Mouse (Mus musculus) G1E (cell line): ENCODE measurements around the gene Rrp12. TPM values are rescaled to one million over a fixed set of nuclear protein-coding genes. Genes with fewer than 3 reads are reported as not detected.

ENCODE experiments used
- ATAC-seq: 2 replicates; pipeline ENCODE4 v1.8.0; 2016; ENCODE audit warnings: mild to moderate bottlenecking; ENCODE audit not compliant: insufficient number of reproducible peaks, poor library complexity, low FRiP score, severe bottlenecking; ENCODE audit errors: extremely low read depth
- DNase-seq: peaks from one replicate; pipeline ENCODE4 v3.0.0; 2012; ENCODE audit warnings: low spot score
- H3K27me3 ChIP-seq: 2 replicates; pipeline ENCODE4 v1.6.1; 2012; ENCODE audit warnings: mild to moderate bottlenecking, low read length, inconsistent platforms; ENCODE audit not compliant: insufficient read depth
- H3K36me3 ChIP-seq: replicated peaks from 2 replicates; pipeline ENCODE3; 2012; ENCODE audit warnings: mild to moderate bottlenecking, inconsistent platforms
- H3K4me1 ChIP-seq: 2 replicates; pipeline ENCODE4 v1.6.1; 2012; ENCODE audit warnings: low read depth, low read length, inconsistent platforms, mixed read lengths; ENCODE audit not compliant: insufficient read depth
- H3K4me3 ChIP-seq: 2 replicates; pipeline ENCODE4 v1.5.1; 2012; ENCODE audit warnings: low read depth, mild to moderate bottlenecking, inconsistent platforms, low read length, moderate library complexity, mixed read lengths
- H3K9me3 ChIP-seq: replicated peaks from 2 replicates; pipeline ENCODE4 v1.6.1; 2012; ENCODE audit warnings: inconsistent platforms
- CTCF ChIP-seq: IDR thresholded peaks from 2 replicates; pipeline ENCODE4 v1.5.1; 2012; ENCODE audit warnings: low read depth, low read length, inconsistent platforms, mixed read lengths
- GATA1 ChIP-seq: IDR thresholded peaks from 2 replicates; pipeline ENCODE4 v1.6.1; 2012; ENCODE audit warnings: borderline replicate concordance, low read length, inconsistent platforms, mixed read lengths
- GATA2 ChIP-seq: IDR thresholded peaks from 2 replicates; pipeline ENCODE4 v1.6.1; 2012; ENCODE audit warnings: low read depth, low read length, inconsistent platforms, borderline replicate concordance
- POLR2AphosphoS5 ChIP-seq: IDR thresholded peaks from 2 replicates; pipeline ENCODE4 v1.6.1; 2012; ENCODE audit warnings: low read depth, low read length, inconsistent platforms; ENCODE audit not compliant: insufficient replicate concordance
- TAL1 ChIP-seq: conservative IDR thresholded peaks from 2 replicates; pipeline ENCODE4 v1.6.1; 2012; ENCODE audit warnings: low read depth, low read length, inconsistent platforms, mixed read lengths
- polyA plus RNA-seq: library from polyadenylated mRNA; stranded (reverse); fragments of >175 nt; gene quantifications from 2 replicates; pipeline ENCODE4 v1.2.3, GENCODE M21; 2012
- total RNA-seq, 2 experiments: library from RNA; stranded (forward) in 1 of 2; stranded (reverse) in 1 of 2; fragments of 200-1000 nt in 1 of 2; fragments of >200 nt in 1 of 2; fragmentation: Nextera tagmentation in 1 of 2; gene quantifications; 2 replicates each; pipeline ENCODE4 v1.2.3; 2014 to 2017

Rrp12 gene
- total RNA-seq (2014; fragmentation: Nextera tagmentation): 14.9 and 16.9 TPM in 2 replicates
- 13.5 and 16.5 TPM in 2 replicates for total RNA-seq (2017)
- 31.0 and 33.8 TPM in 2 replicates for polyA plus RNA-seq

DNA sequence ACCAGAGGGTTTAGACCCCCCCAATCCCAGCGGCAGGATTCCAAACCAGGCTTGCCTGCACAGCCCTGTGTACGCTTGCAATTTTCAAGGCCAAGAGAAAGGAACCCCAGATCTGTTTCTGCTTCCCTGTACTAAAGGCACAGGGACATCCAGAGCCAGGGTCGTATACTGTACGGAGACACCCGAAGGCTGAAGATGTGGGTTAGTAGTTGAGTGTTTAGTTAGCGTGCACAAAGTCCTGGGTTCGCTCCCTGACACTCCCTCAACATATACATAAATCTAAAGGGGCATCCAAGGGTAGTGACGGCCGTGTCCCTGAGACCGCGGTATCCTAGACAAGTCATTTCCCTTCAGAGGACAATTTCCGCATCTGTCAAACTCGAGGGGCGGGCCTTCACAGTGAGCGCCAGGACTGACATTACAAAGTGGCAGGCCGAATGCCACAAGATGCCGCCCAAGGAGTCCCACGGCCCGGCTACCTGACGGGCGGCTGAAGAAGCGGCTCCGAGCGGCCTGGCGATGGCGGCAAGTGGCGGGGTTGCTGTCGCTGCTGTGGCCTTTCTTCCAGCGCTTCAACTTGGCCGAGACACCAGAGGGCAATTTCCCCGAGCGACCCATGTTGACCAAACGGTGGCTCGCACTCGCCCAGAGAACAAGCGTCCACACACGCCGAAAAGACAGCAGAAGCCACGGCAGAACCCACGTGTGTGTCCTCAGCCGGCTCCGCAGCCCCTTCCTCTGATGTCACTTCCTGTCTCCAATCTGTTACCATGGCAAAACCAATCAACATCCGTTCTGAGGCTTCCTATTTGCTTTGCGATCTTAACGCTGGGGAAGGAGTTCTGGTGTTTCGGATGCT is at the start of gene Rrp12:
Gene Rrp12, minus strand, starts transcription at position 714 of the 859 bp plus-strand sequence.
- peaks cover 35% of the 10 kb centered on the region for H3K36me3 ChIP-seq
- ATAC-seq: peak; percentile 82
- peak within 1 kb of the TSS; percentile 80 for H3K4me3 ChIP-seq
- no peaks in the 10 kb centered on the region for H3K9me3 ChIP-seq
- H3K4me1 ChIP-seq: peaks cover 45% of the 10 kb centered on the region
- no peaks in the 10 kb centered on the region for H3K27me3 ChIP-seq
- no peak for TF ChIP-seq GATA1
- no peak for TF ChIP-seq TAL1
- no peak for TF ChIP-seq GATA2
- no peak for TF ChIP-seq POLR2AphosphoS5
- TF ChIP-seq CTCF: no peak
- DNase-seq: peak; percentile 86

DNA sequence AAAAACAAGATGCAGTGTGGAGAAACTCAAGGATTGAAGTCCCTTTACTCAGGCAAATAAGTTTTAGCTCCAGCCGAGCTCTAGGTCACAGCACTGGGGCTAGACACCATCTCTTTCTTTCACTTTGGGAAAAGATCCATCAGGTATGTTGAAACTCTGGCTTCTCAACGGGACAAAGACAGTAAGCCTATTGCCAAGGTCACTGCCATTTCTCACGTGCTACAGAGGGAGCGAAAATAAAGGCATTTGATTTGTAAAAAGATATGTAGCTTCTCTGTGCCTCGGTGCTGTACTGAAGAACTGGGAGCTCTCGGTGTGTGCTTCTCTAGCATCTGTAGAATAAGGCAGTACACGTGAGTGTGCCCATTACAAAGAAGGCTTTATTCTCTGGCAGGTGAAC is 47.9 kb upstream of the Rrp12 start:
- TF ChIP-seq POLR2AphosphoS5 (no peak), GATA2 (no peak), CTCF (no peak), GATA1 (no peak), TAL1 (no peak)
- DNase-seq: no peak
- Histone ChIP-seq H3K27me3 (no peaks in the 10 kb centered on the region), H3K4me1 (peaks cover 2% of the 10 kb centered on the region; the same call in 1 of the 2 replicates), H3K9me3 (peaks cover 2% of the 10 kb centered on the region; the same call in 1 of the 2 replicates), H3K36me3 (peaks cover 98% of the 10 kb centered on the region), H3K4me3 (no peak overlapping the region)
- ATAC-seq: no peak

DNA sequence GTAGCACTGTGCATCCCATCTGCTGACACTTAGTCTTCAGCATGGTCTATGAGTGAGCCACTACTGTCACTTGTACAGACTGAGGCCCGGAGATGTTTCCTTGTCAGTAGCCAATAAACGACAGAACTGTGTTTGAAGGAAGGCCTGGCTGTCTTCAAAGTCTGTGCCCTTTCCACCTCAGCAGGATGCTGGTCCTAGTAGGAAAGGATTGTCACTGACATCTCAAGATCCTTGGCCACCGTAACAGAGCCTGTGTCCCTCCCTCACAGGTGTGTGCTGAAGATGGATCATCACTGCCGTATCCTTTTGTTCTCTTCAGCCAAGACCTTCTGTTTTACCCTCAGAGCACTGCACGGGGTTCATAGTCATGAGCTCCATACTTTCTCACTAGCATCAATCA is 42.6 kb upstream of the Rrp12 start:
- H3K27me3 ChIP-seq: no peaks in the 10 kb centered on the region
- ATAC-seq (no peak), DNase-seq (no peak)
- peaks cover 15% of the 10 kb centered on the region for H3K4me1 ChIP-seq
- no peak overlapping the region for H3K4me3 ChIP-seq
- no peaks in the 10 kb centered on the region for H3K9me3 ChIP-seq
- peaks cover 77% of the 10 kb centered on the region for H3K36me3 ChIP-seq
- TF ChIP-seq GATA1 (no peak), POLR2AphosphoS5 (no peak), CTCF (no peak), GATA2 (no peak), TAL1 (no peak)

DNA sequence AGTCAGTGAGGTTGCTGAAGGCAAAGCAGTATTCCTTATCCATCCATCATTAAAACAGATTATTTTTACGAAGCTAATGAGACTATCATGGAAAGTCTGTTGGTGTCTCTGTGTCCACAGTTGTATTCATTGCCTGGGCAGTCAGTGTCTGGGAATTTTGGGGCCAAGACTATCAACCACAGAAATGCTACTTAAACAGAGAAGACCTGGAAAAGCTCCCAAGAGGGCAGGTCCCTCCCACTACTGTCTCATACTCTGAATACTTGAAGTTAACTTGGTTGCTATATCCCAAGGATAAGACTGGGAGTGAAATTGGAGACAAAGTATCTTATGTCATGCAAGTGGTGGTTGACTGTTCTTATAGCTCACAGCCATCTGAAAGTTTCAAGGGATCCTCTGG is 39.9 kb upstream of the Rrp12 start:
- no peaks in the 10 kb centered on the region for H3K27me3 ChIP-seq
- no peak for DNase-seq
- ATAC-seq: no peak
- peaks cover 60% of the 10 kb centered on the region for H3K36me3 ChIP-seq
- peaks cover 26% of the 10 kb centered on the region for H3K4me1 ChIP-seq
- H3K4me3 ChIP-seq: no peak overlapping the region
- no peaks in the 10 kb centered on the region for H3K9me3 ChIP-seq
- TF ChIP-seq POLR2AphosphoS5: no peak
- TF ChIP-seq TAL1: no peak
- no peak for TF ChIP-seq GATA2
- TF ChIP-seq CTCF: no peak
- no peak for TF ChIP-seq GATA1

DNA sequence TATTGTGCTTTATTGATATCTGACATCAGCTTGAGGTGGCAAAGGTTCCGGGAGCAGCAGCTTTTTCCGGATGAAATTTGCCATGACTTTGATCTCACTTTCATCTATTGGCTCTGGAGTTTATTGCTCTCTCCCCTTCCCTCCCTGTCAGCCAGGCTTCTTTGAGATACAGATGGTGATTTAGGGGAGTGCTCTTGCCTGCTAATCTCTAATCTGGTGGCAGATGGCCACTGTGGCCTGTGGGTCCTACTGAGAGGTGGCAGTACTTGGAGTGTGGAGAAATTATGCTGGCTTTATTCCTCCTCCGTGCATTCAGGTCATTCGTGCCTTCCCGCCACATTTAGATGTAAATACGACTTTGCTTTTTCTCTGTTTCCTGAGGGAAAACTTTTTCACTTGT is 38.2 kb upstream of the Rrp12 start:
- Histone ChIP-seq H3K36me3 (peaks cover 59% of the 10 kb centered on the region), H3K27me3 (no peaks in the 10 kb centered on the region), H3K4me1 (peaks cover 36% of the 10 kb centered on the region), H3K9me3 (no peaks in the 10 kb centered on the region), H3K4me3 (peak overlapping the region; percentile 96)
- ATAC-seq (no peak), DNase-seq (peak; percentile 18)
- TF ChIP-seq POLR2AphosphoS5 (no peak), CTCF (no peak), TAL1 (no peak), GATA2 (no peak), GATA1 (no peak)

DNA sequence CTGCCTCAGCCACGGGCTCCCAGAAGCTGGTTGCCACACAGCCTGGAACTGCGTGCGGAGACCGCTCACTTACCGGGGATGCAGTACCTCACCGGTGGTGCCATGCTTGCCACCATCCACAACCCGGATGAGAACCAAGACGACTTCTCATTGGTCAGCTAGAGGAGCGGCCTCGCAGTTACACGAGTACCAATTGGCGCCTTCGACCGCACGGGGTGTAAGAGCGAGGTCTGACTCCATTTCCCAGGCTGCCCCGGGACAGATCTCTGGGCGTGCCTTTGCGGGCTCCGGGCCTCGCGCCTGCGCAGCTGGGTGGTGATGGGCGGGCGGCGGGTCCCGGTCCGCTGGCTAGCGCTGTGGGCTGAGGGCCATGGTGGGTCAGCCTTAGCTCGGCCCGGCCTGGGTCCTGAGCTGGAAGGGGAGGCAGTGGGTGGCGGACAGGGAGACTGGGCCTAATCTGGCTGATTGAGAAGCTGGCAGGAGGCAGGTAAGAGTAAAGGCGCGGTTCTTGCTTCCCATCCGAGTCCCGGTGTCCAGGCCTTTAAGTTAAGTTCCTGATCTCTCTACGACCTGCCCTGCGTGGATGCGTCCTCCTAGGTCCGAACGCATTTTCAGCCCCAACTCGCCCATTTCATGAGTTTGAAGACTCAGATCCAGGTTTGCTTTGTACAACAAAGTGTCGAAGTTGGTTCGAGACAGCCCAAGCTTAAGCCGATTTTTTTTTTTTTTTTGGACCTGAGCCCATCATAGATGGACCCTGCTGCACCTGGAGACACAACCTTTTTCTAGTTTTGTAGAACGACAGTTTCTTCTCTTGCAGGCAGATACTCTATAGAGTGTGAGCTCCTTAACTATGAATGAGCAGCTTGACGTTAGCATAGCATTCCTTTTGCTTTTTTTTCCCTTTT is 37.5 kb upstream of the Rrp12 start, which contains the start of the genes Exosc1 and Zdhhc16:
Gene Exosc1, minus strand, starts transcription at position 245 of the 908 bp plus-strand sequence.
Gene Zdhhc16, plus strand, starts transcription at position 302 of the 908 bp plus-strand sequence.
- peaks cover 60% of the 10 kb centered on the region for H3K36me3 ChIP-seq
- TF ChIP-seq CTCF (no peak), POLR2AphosphoS5 (no peak), TAL1 (no peak), GATA1 (no peak), GATA2 (no peak)

More for the DNA sequence above, 37.5 kb upstream of the Rrp12 start, which contains the start of the genes Exosc1 and Zdhhc16:
- ATAC-seq (peak; percentile 99), DNase-seq (peak; percentile 100)
- Histone ChIP-seq H3K4me3 (peak within 1 kb of the TSS; percentile 96), H3K4me1 (peaks cover 36% of the 10 kb centered on the region), H3K27me3 (no peaks in the 10 kb centered on the region), H3K9me3 (no peaks in the 10 kb centered on the region)
